Mouse (Mus musculus) myocyte (in vitro differentiated cells): Measurements from ENCODE around the gene Disp1. TPM values are rescaled to one million over a fixed set of nuclear protein-coding genes. Genes with fewer than 3 reads are reported as not detected.

Experiments
- H3K27me3 ChIP-seq: one replicate; pipeline ENCODE4 v1.6.1; 2011; ENCODE audit not compliant: control insufficient read depth, insufficient read depth, insufficient read length
- H3K36me3 ChIP-seq: one replicate; pipeline ENCODE4 v1.6.1; 2011; ENCODE audit not compliant: control insufficient read depth, insufficient read depth
- H3K4me2 ChIP-seq: one replicate; pipeline ENCODE4 v1.6.1; 2011; ENCODE audit warnings: low read depth, control low read depth
- H3K4me3 ChIP-seq: one replicate; pipeline ENCODE4 v1.5.1; 2011; ENCODE audit warnings: mild to moderate bottlenecking, control low read depth, moderate library complexity
- H3K79me2 ChIP-seq: one replicate; pipeline ENCODE4 v1.6.1; 2011; ENCODE audit not compliant: control insufficient read depth, insufficient read depth
- H3ac ChIP-seq: one replicate; pipeline ENCODE4 v1.6.1; 2011; ENCODE audit not compliant: control insufficient read depth, insufficient read length
- CEBPB ChIP-seq: IDR thresholded peaks from 2 replicates; pipeline ENCODE4 v1.6.1; 2011; ENCODE audit warnings: mild to moderate bottlenecking, moderate library complexity; ENCODE audit not compliant: poor library complexity, insufficient read depth, severe bottlenecking
- E2F4 ChIP-seq: IDR thresholded peaks from one replicate; pipeline ENCODE4 v1.6.1; 2011; ENCODE audit warnings: mild to moderate bottlenecking, control low read depth, moderate library complexity; ENCODE audit not compliant: insufficient read depth
- MAX ChIP-seq: IDR thresholded peaks from one replicate; pipeline ENCODE4 v1.6.1; 2011; ENCODE audit warnings: low read depth, mild to moderate bottlenecking, control low read depth
- MYOD1 ChIP-seq, 3 experiments: IDR thresholded peaks; one replicate each; pipeline ENCODE4 v1.6.1; 2011; ENCODE audit warnings: control low read depth in 2 of 3, low read depth in 2 of 3, mild to moderate bottlenecking in 2 of 3, moderate library complexity in 1 of 3; ENCODE audit not compliant: insufficient read length in 2 of 3, control insufficient read depth in 1 of 3
- MYOG ChIP-seq, 3 experiments: IDR thresholded peaks; one replicate each; pipeline ENCODE4 v1.6.1; 2011; ENCODE audit warnings: control low read depth in 2 of 3, low read depth in 2 of 3, mild to moderate bottlenecking in 2 of 3; ENCODE audit not compliant: insufficient read length in 2 of 3, control insufficient read depth in 1 of 3, insufficient read depth in 1 of 3
- POLR2A ChIP-seq: IDR thresholded peaks from one replicate; pipeline ENCODE4 v1.6.1; 2011; ENCODE audit warnings: low read depth, mild to moderate bottlenecking, control low read depth, moderate library complexity; ENCODE audit not compliant: insufficient read length
- POLR2AphosphoS2 ChIP-seq: IDR thresholded peaks from one replicate; pipeline ENCODE4 v1.6.1; 2011; ENCODE audit warnings: low read depth, control low read depth; ENCODE audit not compliant: insufficient read length
- REST ChIP-seq: IDR thresholded peaks from one replicate; pipeline ENCODE4 v1.6.1; 2011; ENCODE audit warnings: mild to moderate bottlenecking, control low read depth, moderate library complexity; ENCODE audit not compliant: insufficient read depth, insufficient read length
- SRF ChIP-seq: IDR thresholded peaks from one replicate; pipeline ENCODE4 v1.6.1; 2011; ENCODE audit warnings: low read depth; ENCODE audit not compliant: control insufficient read depth, insufficient read length
- TCF12 ChIP-seq: IDR thresholded peaks from one replicate; pipeline ENCODE4 v1.6.1; 2011; ENCODE audit warnings: mild to moderate bottlenecking, control low read depth; ENCODE audit not compliant: poor library complexity, insufficient read depth, severe bottlenecking
- TCF3 ChIP-seq: IDR thresholded peaks from one replicate; pipeline ENCODE4 v1.6.1; 2011; ENCODE audit warnings: low read depth, control low read depth; ENCODE audit not compliant: insufficient read length
- USF1 ChIP-seq: IDR thresholded peaks from one replicate; pipeline ENCODE4 v1.6.1; 2011; ENCODE audit warnings: low read depth, mild to moderate bottlenecking, control low read depth, moderate library complexity
- polyA plus RNA-seq: library from polyadenylated mRNA; unstranded; fragments of >200 nt; fragmentation: generic; extraction: Trizol; gene quantifications from one replicate; pipeline ENCODE4 v1.2.1, GENCODE M21; 2012; ENCODE audit warnings: missing spikeins

The Disp1 gene
- polyA plus RNA-seq, 1 experiment, result 23.5 TPM

DNA sequence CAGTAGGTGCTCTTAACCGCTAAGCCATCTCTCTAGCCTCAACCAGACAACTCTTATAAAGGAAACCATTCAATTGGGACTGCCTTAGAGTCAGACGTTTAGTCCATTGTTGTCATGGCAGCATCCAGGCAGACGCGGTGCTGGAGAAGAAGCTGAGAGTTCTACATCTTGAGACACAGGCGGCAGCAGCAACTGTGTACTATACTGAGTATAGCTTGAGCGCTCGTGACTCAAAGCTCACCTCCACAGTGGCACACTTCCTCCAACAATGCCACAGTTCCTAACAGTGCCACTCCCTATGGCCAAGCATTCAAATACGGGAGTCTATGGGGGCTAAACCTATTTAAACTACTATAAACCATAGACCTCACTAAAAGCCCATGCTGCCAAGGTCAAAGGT lies 11.2 kb downstream of the Disp1 start:
- H3K4me3 ChIP-seq, result no peak overlapping the region
- H3K4me2 ChIP-seq, result no peak overlapping the region
- no peaks in the 10 kb centered on the region for H3K27me3 ChIP-seq
- H3ac ChIP-seq, result no peak overlapping the region
- peaks cover 62% of the 10 kb centered on the region for H3K79me2 ChIP-seq
- H3K36me3 ChIP-seq, result no peaks in the 10 kb centered on the region
- TF ChIP-seq POLR2A, result no peak
- TF ChIP-seq TCF3, result no peak
- TF ChIP-seq MAX, result no peak
- no peak for TF ChIP-seq MYOG (IDR thresholded peaks at IDR 0.05; ENCODE audit: control insufficient read depth in 1 of 3, insufficient read depth in 1 of 3, insufficient read length in 2 of 3, low read depth in 2 of 3)
- TF ChIP-seq POLR2AphosphoS2, result no peak
- no peak for TF ChIP-seq REST
- no peak for TF ChIP-seq CEBPB
- TF ChIP-seq E2F4, result no peak
- no peak for TF ChIP-seq USF1
- TF ChIP-seq TCF12, result no peak
- no peak for TF ChIP-seq MYOD1 (IDR thresholded peaks at IDR 0.05; ENCODE audit: control insufficient read depth in 1 of 3, insufficient read length in 2 of 3, low read depth in 2 of 3)
- no peak for TF ChIP-seq SRF

- Histone ChIP-seq H3ac (no peak overlapping the region), H3K4me3 (no peak overlapping the region), H3K4me2 (no peak overlapping the region), H3K27me3 (no peaks in the 10 kb centered on the region), H3K79me2 (peaks cover 52% of the 10 kb centered on the region), H3K36me3 (no peaks in the 10 kb centered on the region)
- TF ChIP-seq MYOD1 (IDR thresholded peaks at IDR 0.05; ENCODE audit: control insufficient read depth in 1 of 3, insufficient read length in 2 of 3, low read depth in 2 of 3) (no peak), SRF (no peak), E2F4 (no peak), TCF3 (no peak), MYOG (IDR thresholded peaks at IDR 0.05; ENCODE audit: control insufficient read depth in 1 of 3, insufficient read depth in 1 of 3, insufficient read length in 2 of 3, low read depth in 2 of 3) (no peak), CEBPB (no peak), POLR2AphosphoS2 (no peak), REST (no peak), MAX (no peak), USF1 (no peak), POLR2A (no peak), TCF12 (no peak)
Measured at GRCm38 (mm10) chr1:183207623-183208022, 13.7 kb downstream of the Disp1 start.

DNA sequence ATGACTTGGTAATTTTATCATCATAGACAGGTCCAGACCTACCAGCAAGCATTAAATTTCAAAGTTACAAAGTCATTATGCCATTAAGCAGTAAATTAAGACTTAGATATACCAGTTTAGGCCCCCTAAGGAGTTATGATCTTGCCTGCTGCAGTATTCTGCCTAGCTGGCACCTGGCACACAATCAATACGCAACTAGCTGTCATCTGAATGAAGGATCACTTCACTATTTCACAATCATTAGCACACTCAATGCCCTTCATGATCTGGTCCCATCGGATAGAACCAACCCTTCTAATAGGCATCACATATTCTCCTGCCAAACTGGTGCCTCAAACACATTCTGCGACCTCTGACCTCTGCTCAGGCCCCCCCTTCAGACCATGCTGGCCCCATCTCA lies 14.2 kb downstream of the Disp1 start:
- H3K36me3 ChIP-seq, result no peaks in the 10 kb centered on the region
- no peak overlapping the region for H3ac ChIP-seq
- H3K27me3 ChIP-seq, result no peaks in the 10 kb centered on the region
- H3K4me2 ChIP-seq, result no peak overlapping the region
- H3K79me2 ChIP-seq, result peaks cover 50% of the 10 kb centered on the region
- H3K4me3 ChIP-seq, result no peak overlapping the region
- no peak for TF ChIP-seq POLR2A
- TF ChIP-seq CEBPB, result no peak
- TF ChIP-seq REST, result no peak
- TF ChIP-seq E2F4, result no peak
- TF ChIP-seq MAX, result no peak
- TF ChIP-seq USF1, result no peak
- no peak for TF ChIP-seq SRF
- no peak for TF ChIP-seq TCF3
- TF ChIP-seq MYOD1 (IDR thresholded peaks at IDR 0.05; ENCODE audit: control insufficient read depth in 1 of 3, insufficient read length in 2 of 3, low read depth in 2 of 3), result no peak
- TF ChIP-seq MYOG (IDR thresholded peaks at IDR 0.05; ENCODE audit: control insufficient read depth in 1 of 3, insufficient read depth in 1 of 3, insufficient read length in 2 of 3, low read depth in 2 of 3), result no peak
- no peak for TF ChIP-seq POLR2AphosphoS2
- no peak for TF ChIP-seq TCF12

DNA sequence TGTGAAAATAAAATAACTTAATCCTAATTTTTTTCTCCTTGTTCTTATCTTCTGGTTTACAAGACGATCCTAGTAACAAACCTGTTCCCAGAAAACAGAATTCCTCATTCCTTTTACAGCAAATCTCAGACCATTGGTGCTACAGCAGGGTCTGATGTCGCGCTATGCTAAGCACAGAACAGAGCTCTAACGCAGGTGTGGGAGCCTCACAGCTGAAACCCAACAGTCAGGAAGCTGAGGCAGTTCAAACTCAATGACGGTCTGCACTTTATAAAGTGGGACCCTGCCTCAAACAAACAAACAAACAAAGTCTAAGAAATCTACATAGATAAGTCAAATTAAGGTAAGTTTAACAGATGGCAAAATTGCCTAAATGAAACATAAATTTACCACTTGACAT lies 20.4 kb downstream of the Disp1 start:
- no peak overlapping the region for H3K4me3 ChIP-seq
- no peak overlapping the region for H3ac ChIP-seq
- TF ChIP-seq MYOD1 (IDR thresholded peaks at IDR 0.05; ENCODE audit: control insufficient read depth in 1 of 3, insufficient read length in 2 of 3, low read depth in 2 of 3) (no peak), USF1 (no peak), REST (no peak), POLR2AphosphoS2 (no peak), MAX (no peak), SRF (no peak)
- peaks cover 5% of the 10 kb centered on the region for H3K36me3 ChIP-seq
- no peak overlapping the region for H3K4me2 ChIP-seq
- H3K79me2 ChIP-seq, result peaks cover 29% of the 10 kb centered on the region
- no peaks in the 10 kb centered on the region for H3K27me3 ChIP-seq

DNA sequence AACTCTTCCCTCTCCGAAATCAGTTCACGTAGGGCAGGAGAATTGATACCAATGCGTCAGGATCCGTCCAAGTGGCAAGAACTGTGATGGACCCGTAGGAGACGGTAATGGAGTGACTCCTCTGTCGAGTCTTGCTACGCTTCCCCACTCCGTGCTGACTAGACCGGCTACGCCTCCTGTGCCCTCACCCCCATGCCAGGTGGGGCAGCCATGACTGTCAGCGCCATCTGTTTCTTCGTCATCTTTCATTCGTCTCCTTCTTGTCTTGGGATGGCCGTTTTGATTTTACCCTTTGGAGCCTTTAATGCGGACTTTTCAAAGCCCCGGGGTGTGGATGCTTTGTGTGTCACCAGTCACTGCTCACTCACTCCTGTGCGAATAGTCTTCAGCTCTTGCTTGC lies 26.6 kb downstream of the Disp1 start:
- Histone ChIP-seq H3K27me3 (no peaks in the 10 kb centered on the region), H3ac (no peak overlapping the region), H3K36me3 (peaks cover under 1% of the 10 kb centered on the region), H3K4me2 (peak overlapping the region; percentile 89), H3K79me2 (peaks cover 10% of the 10 kb centered on the region), H3K4me3 (peak overlapping the region; percentile 6)
- TF ChIP-seq MYOD1 (IDR thresholded peaks at IDR 0.05; ENCODE audit: control insufficient read depth in 1 of 3, insufficient read length in 2 of 3, low read depth in 2 of 3), result peak in 2 of 3 experiments; percentile 93 to 95
- peak; percentile 19 for TF ChIP-seq TCF3
- TF ChIP-seq TCF12, result no peak
- TF ChIP-seq POLR2A, result no peak
- no peak for TF ChIP-seq CEBPB
- no peak for TF ChIP-seq SRF
- peak in 2 of 3 experiments; percentile 47 to 68 for TF ChIP-seq MYOG (IDR thresholded peaks at IDR 0.05; ENCODE audit: control insufficient read depth in 1 of 3, insufficient read depth in 1 of 3, insufficient read length in 2 of 3, low read depth in 2 of 3)
- TF ChIP-seq POLR2AphosphoS2, result no peak
- no peak for TF ChIP-seq MAX
- TF ChIP-seq REST, result no peak
- TF ChIP-seq USF1, result no peak
- no peak for TF ChIP-seq E2F4
